Mouse (Mus musculus): Measurements from ENCODE around the gene Psmb3.

DNA sequence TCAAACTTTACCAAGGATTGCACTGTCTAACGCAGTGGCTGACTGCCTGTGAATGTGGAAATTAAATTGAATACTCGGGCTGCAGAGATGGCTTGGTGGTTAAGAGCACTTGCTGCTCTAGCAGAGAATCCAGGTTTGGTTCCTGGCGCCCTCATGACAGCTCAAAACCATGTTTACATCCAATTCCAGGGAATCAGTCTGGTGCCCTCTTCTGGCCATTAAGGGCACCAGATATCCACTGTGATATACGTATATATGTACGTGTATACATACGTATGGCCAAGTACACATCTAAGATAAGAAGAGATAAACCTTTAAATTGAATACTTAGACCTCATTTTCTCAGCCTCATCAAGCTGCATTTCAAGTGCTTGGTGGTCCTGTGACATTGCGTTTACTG lies 37.0 kb upstream of the Psmb3 start:
- TF ChIP-seq CTCF (IDR thresholded peaks at IDR 0.05; ENCODE audit: extremely low read depth, insufficient read depth, insufficient read length, insufficient replicate concordance): no peak
- TF ChIP-seq POLR2A (IDR thresholded peaks at IDR 0.05; ENCODE audit: low read depth, low read length): no peak
